Mouse (Mus musculus) kidney, adult 2 months (tissue): ENCODE data around the gene Gm498.

Source experiments
- CTCF ChIP-seq: fragments of 200-500 bp; conservative IDR thresholded peaks from 2 replicates; pipeline ENCODE4 v1.5.1; 2011; ENCODE audit warnings: low read depth, mild to moderate bottlenecking, control low read depth, low read length, moderate library complexity, mixed read lengths; ENCODE audit not compliant: insufficient read depth, insufficient read length
- POLR2A ChIP-seq: fragments of 200-500 bp; IDR thresholded peaks from one replicate; pipeline ENCODE4 v1.6.1; 2011; ENCODE audit warnings: low read depth, low read length, control low read depth

- TF ChIP-seq POLR2A (no peak), CTCF (no peak)
These were observed 77.9 kb downstream of the Gm498 start for GRCm38 (mm10) chr7:143944421-143944980.
